Mouse (Mus musculus) cerebral cortex, adult 2 months (tissue): Measurements from ENCODE around the gene Sirt2.

Experiments used
- WGBS: fragments of 180-500 bp; shearing (Covaris S2); methylation state at CpG from one replicate; pipeline ENCODE4 v1.1.7; 2018; 5-methylcytosine and 5-hydroxymethylcytosine counted together

The Sirt2 gene

GRCm38 (mm10) chr7:28796562-28796975 lies 30.0 kb downstream of the Sirt2 start:
- 14% methylated on average over 32 of the region's 32 CpGs for WGBS

- 94% methylated on average over 9 of the region's 9 CpGs for WGBS
Observed at GRCm38 (mm10) chr7:28799994-28800393, 33.5 kb downstream of the Sirt2 start.

GRCm38 (mm10) chr7:28801451-28801850 lies 34.9 kb downstream of the Sirt2 start:
- WGBS = 43% methylated on average over 3 of the region's 3 CpGs

- WGBS = 20% methylated on average over 10 of the region's 10 CpGs
Observed at GRCm38 (mm10) chr7:28801901-28802670, 35.6 kb downstream of the Sirt2 start.

GRCm38 (mm10) chr7:28802846-28803588 lies 36.5 kb downstream of the Sirt2 start:
- WGBS = 26% methylated on average over 10 of the region's 10 CpGs

- 76% methylated on average over 4 of the region's 4 CpGs for WGBS
Observed at GRCm38 (mm10) chr7:28803756-28804155, 37.2 kb downstream of the Sirt2 start.

GRCm38 (mm10) chr7:28806869-28807268 lies 40.3 kb downstream of the Sirt2 start:
- WGBS = 62% methylated on average over 4 of the region's 4 CpGs

- 25% methylated on average over 8 of the region's 8 CpGs for WGBS
Observed at GRCm38 (mm10) chr7:28807641-28808220, 41.2 kb downstream of the Sirt2 start.

- WGBS = 2% methylated on average over 35 of the region's 35 CpGs
Observed at GRCm38 (mm10) chr7:28808221-28808941, 41.8 kb downstream of the Sirt2 start, which contains the start of gene Hnrnpl. Gene Hnrnpl (plus strand): TSS chr7:28808541.

GRCm38 (mm10) chr7:28808957-28809393 lies 42.4 kb downstream of the Sirt2 start:
- 1% methylated on average over 32 of the region's 32 CpGs for WGBS

GRCm38 (mm10) chr7:28809401-28810089 lies 43.0 kb downstream of the Sirt2 start:
- under 1% methylated on average over 35 of the region's 35 CpGs for WGBS

GRCm38 (mm10) chr7:28810107-28811066 lies 43.9 kb downstream of the Sirt2 start:
- under 1% methylated on average over 70 of the region's 70 CpGs for WGBS

GRCm38 (mm10) chr7:28811228-28811627 lies 44.7 kb downstream of the Sirt2 start:
- WGBS = under 1% methylated on average over 40 of the region's 40 CpGs

- WGBS = 2% methylated on average over 7 of the region's 7 CpGs
Observed at GRCm38 (mm10) chr7:28811640-28812275, 45.2 kb downstream of the Sirt2 start.

GRCm38 (mm10) chr7:28812436-28812835 lies 45.9 kb downstream of the Sirt2 start:
- WGBS = 14% methylated on average over 4 of the region's 4 CpGs

GRCm38 (mm10) chr7:28812949-28813348 lies 46.4 kb downstream of the Sirt2 start:
- WGBS = 32% methylated on average over 5 of the region's 5 CpGs

GRCm38 (mm10) chr7:28814306-28815034 lies 47.9 kb downstream of the Sirt2 start:
- WGBS = 71% methylated on average over 5 of the region's 5 CpGs

- 75% methylated on average over 9 of the region's 9 CpGs for WGBS
Observed at GRCm38 (mm10) chr7:28815230-28815629, 48.7 kb downstream of the Sirt2 start.

- WGBS = 47% methylated on average over 9 of the region's 9 CpGs
Observed at GRCm38 (mm10) chr7:28816201-28816600, 49.7 kb downstream of the Sirt2 start.
